13 mouse cellular contexts compared by ENCODE assay signal in genomic region chr4:148581422-148581821, GRCm38 (mm10). TPM values are rescaled to one million over a fixed set of nuclear protein-coding genes. Genes with fewer than 3 reads are reported as not detected.
"Had no signal": no experiment of that assay in that cellular context is flagged by ENCODE, and none has a peak within 500 bp of the region (broad histone marks: within the 10 kb centered on the region; RNA-seq: fewer than 3 reads in every experiment).

No protein-coding gene starts in this region.

- DNase-seq: kidney, adult 11 months; kidney, adult 8-10 months; kidney, postnatal 10 days; kidney, postnatal 36 days; lung, adult 2 months; lung, postnatal 14 days; lung, postnatal 4 days; midbrain, embryonic 14.5 days; thymus, adult 18-20 months; thymus, postnatal 36 days had no signal

- H3K4me2 ChIP-seq: kidney, embryonic 15.5 days; midbrain, embryonic 11.5 days had no signal

- H3K4me3 ChIP-seq: kidney, embryonic 15.5 days had no signal

- H3K9ac ChIP-seq: kidney, embryonic 15.5 days had no signal

- H3K27ac ChIP-seq: kidney, embryonic 15.5 days had no signal

- H3K4me1 ChIP-seq: kidney, embryonic 15.5 days had no signal

- H3K27me3 ChIP-seq: kidney, embryonic 15.5 days had no signal

- H3K9me3 ChIP-seq: kidney, embryonic 15.5 days had no signal

RNA-seq across cellular contexts. Expression of gene Masp2, which starts 20.9 kb away (rescaled TPM):
- polyA plus RNA-seq: midbrain, postnatal 0 days had no signal
